Mouse (Mus musculus): ENCODE measurements around the gene Gm21964. TPM values are rescaled to one million over a fixed set of nuclear protein-coding genes. Genes with fewer than 3 reads are reported as not detected.

Gm21964 gene
- polyA plus RNA-seq, 1 experiment from 2014 or later, result not detected

Other genes with a start within 250 kb of the Gm21964 start
- gene Phlpp2, start 232.7 kb upstream of the Gm21964 start, polyA plus RNA-seq (2016; fragmentation: Nextera tagmentation; extraction: Ambion mirVana), result 3.9 and 4.1 TPM in 2 replicates
- 0.68 and 1.0 TPM in 2 replicates for gene Marveld3, start 139.0 kb upstream of the Gm21964 start, polyA plus RNA-seq (2016; fragmentation: Nextera tagmentation; extraction: Ambion mirVana)
- gene Tat, start 110.8 kb upstream of the Gm21964 start, polyA plus RNA-seq (2016; fragmentation: Nextera tagmentation; extraction: Ambion mirVana), result not detected in 2 replicates
- not detected in 2 replicates for gene Chst4, start 61.5 kb upstream of the Gm21964 start, polyA plus RNA-seq (2016; fragmentation: Nextera tagmentation; extraction: Ambion mirVana)
- gene Zfp612, start 21.5 kb upstream of the Gm21964 start, polyA plus RNA-seq (2016; fragmentation: Nextera tagmentation; extraction: Ambion mirVana), result 13.6 and 15.5 TPM in 2 replicates
- not detected in 2 replicates for gene Gm17720, start 1.5 kb downstream of the Gm21964 start, polyA plus RNA-seq (2016; fragmentation: Nextera tagmentation; extraction: Ambion mirVana)
- gene Calb2, start 67.0 kb downstream of the Gm21964 start, polyA plus RNA-seq (2016; fragmentation: Nextera tagmentation; extraction: Ambion mirVana), result 7.2 and 10.9 TPM in 2 replicates
- gene Cmtr2, start 114.5 kb downstream of the Gm21964 start, polyA plus RNA-seq (2016; fragmentation: Nextera tagmentation; extraction: Ambion mirVana), result 11.8 and 13.6 TPM in 2 replicates
- 0.03 and 0.05 TPM in 2 replicates for gene Hydin, start 165.8 kb downstream of the Gm21964 start, polyA plus RNA-seq (2016; fragmentation: Nextera tagmentation; extraction: Ambion mirVana)

All from midbrain, embryonic 12.5 days (tissue).